Comparison of ENCODE assay signal across 8 mouse cellular contexts in genomic region chr8:105276292-105277120, GRCm38 (mm10). TPM values are rescaled to one million over a fixed set of nuclear protein-coding genes. Genes with fewer than 3 reads are reported as not detected.
A peak's percentile ranks its signal among the peaks of the same experiment; 100 is the strongest.
DNase-seq lines count a peak whose midpoint lies in the region; ATAC-seq lines count a peak whose summit lies in the region.

No protein-coding gene starts in this region.

- H3K4me2 ChIP-seq in embryonic facial prominence, embryonic 14.5 days (ENCODE audit: low read depth, low read length), result peak overlapping the region; percentile 75
- H3K4me2 ChIP-seq in heart, embryonic 16.5 days (ENCODE audit: low read depth, low read length), result peak overlapping the region; percentile 68
- peak overlapping the region; percentile 68 for H3K4me2 ChIP-seq in stomach, embryonic 16.5 days (ENCODE audit: low read depth, low read length)

- H3K9me3 ChIP-seq in embryonic facial prominence, embryonic 14.5 days (ENCODE audit: control insufficient read depth, low read length), result no peaks in the 10 kb centered on the region
- H3K9me3 ChIP-seq in heart, embryonic 16.5 days (replicated peaks; ENCODE audit: control insufficient read depth, low read length), result no peaks in the 10 kb centered on the region
- H3K9me3 ChIP-seq in megakaryocyte, embryonic 14.5 days, result peaks cover 3% of the 10 kb centered on the region; the same call in 1 of the 2 replicates
- no peaks in the 10 kb centered on the region for H3K9me3 ChIP-seq in stomach, embryonic 16.5 days (replicated peaks; ENCODE audit: control insufficient read depth, low read length)

- DNase-seq in urinary bladder, postnatal 14 days (ENCODE audit: low spot score), result peak; percentile 58
- no peak for DNase-seq in urinary bladder, adult 2 months (ENCODE audit: low spot score)
- peak; percentile 78 for DNase-seq in embryonic facial prominence, embryonic 14.5 days (ENCODE audit: low spot score)
- peak; percentile 71 to 74 for DNase-seq in kidney, postnatal 25 days
- DNase-seq in layer of hippocampus, adult 9-10 months (ENCODE audit: low spot score), result no peak

- peak; percentile 78 for ATAC-seq in embryonic facial prominence, embryonic 14.5 days (ENCODE audit: low read depth)
- ATAC-seq in heart, embryonic 16.5 days (replicated peaks; ENCODE audit: extremely low read depth, insufficient read depth, low FRiP score), result peak; percentile 49
- peak; percentile 68; the same call in 1 of the 2 replicates for ATAC-seq in stomach, embryonic 16.5 days (ENCODE audit: insufficient read depth, low FRiP score)

- H3K4me1 ChIP-seq in embryonic facial prominence, embryonic 14.5 days (ENCODE audit: control insufficient read depth, insufficient read depth, low read length), result peaks cover 21% of the 10 kb centered on the region
- peaks cover 8% of the 10 kb centered on the region for H3K4me1 ChIP-seq in heart, embryonic 16.5 days (ENCODE audit: control insufficient read depth, insufficient read depth, low read length)
- H3K4me1 ChIP-seq in megakaryocyte, embryonic 14.5 days, result peaks cover 47% of the 10 kb centered on the region
- H3K4me1 ChIP-seq in stomach, embryonic 16.5 days (ENCODE audit: control insufficient read depth, insufficient read depth, low read length), result peaks cover 16% of the 10 kb centered on the region

- H3K4me3 ChIP-seq in embryonic facial prominence, embryonic 14.5 days (ENCODE audit: low read depth, low read length), result peak overlapping the region; percentile 41
- H3K4me3 ChIP-seq in heart, embryonic 16.5 days (ENCODE audit: low read length), result peak overlapping the region; percentile 47
- peak overlapping the region; percentile 90 for H3K4me3 ChIP-seq in megakaryocyte, embryonic 14.5 days (replicated peaks)
- H3K4me3 ChIP-seq in stomach, embryonic 16.5 days (replicated peaks; ENCODE audit: low read length), result peak overlapping the region; percentile 47

- H3K27ac ChIP-seq in embryonic facial prominence, embryonic 14.5 days (replicated peaks; ENCODE audit: low read depth, low read length), result no peak overlapping the region
- H3K27ac ChIP-seq in heart, embryonic 16.5 days (ENCODE audit: low read length), result no peak overlapping the region
- H3K27ac ChIP-seq in stomach, embryonic 16.5 days (ENCODE audit: low read length), result no peak overlapping the region

- whole genome bisulfite sequencing in embryonic facial prominence, embryonic 14.5 days, result 2% methylated on average over 25 of the region's 30 CpGs
- WGBS in heart, embryonic 16.5 days, result 5% methylated on average over 30 of the region's 30 CpGs
- 4% methylated on average over 30 of the region's 30 CpGs for WGBS in stomach, embryonic 16.5 days

- H3K9ac ChIP-seq in embryonic facial prominence, embryonic 14.5 days (ENCODE audit: low read depth, low read length), result peak overlapping the region; percentile 61
- peak overlapping the region; percentile 63 for H3K9ac ChIP-seq in heart, embryonic 16.5 days (ENCODE audit: low read length)
- H3K9ac ChIP-seq in stomach, embryonic 16.5 days (ENCODE audit: low read length), result peak overlapping the region; percentile 60

- peaks cover 82% of the 10 kb centered on the region for H3K27me3 ChIP-seq in embryonic facial prominence, embryonic 14.5 days (replicated peaks; ENCODE audit: control insufficient read depth, insufficient read depth, low read length)
- peaks cover 63% of the 10 kb centered on the region for H3K27me3 ChIP-seq in heart, embryonic 16.5 days (ENCODE audit: control insufficient read depth, insufficient read depth, low read length)
- H3K27me3 ChIP-seq in megakaryocyte, embryonic 14.5 days (replicated peaks), result peaks cover 87% of the 10 kb centered on the region
- H3K27me3 ChIP-seq in stomach, embryonic 16.5 days (ENCODE audit: control insufficient read depth, insufficient read depth, low read length), result peaks cover 68% of the 10 kb centered on the region

- no peaks in the 10 kb centered on the region for H3K36me3 ChIP-seq in embryonic facial prominence, embryonic 14.5 days (ENCODE audit: control insufficient read depth, insufficient read depth, low read length)
- no peaks in the 10 kb centered on the region for H3K36me3 ChIP-seq in heart, embryonic 16.5 days (ENCODE audit: control insufficient read depth, insufficient read depth)
- H3K36me3 ChIP-seq in megakaryocyte, embryonic 14.5 days (replicated peaks; ENCODE audit: low read length), result peaks cover 3% of the 10 kb centered on the region
- H3K36me3 ChIP-seq in stomach, embryonic 16.5 days (ENCODE audit: control insufficient read depth, insufficient read depth, low read length), result no peaks in the 10 kb centered on the region

RNA-seq across cellular contexts. Expression of gene Nol3, which starts 0.6 kb away (rescaled TPM):
- polyA plus RNA-seq in urinary bladder, adult 2 months (2012; rRNA removed), result 2.8 and 4.0 TPM in 2 replicates
- 5.3 and 5.4 TPM in 2 replicates for polyA plus RNA-seq in embryonic facial prominence, embryonic 14.5 days (2014; fragmentation: Nextera tagmentation; extraction: Ambion mirVana)
- polyA plus RNA-seq in heart, embryonic 16.5 days (2015; fragmentation: Nextera tagmentation; extraction: Ambion mirVana), result 5.2 and 5.8 TPM in 2 replicates
- 0.41 TPM in 1 of 2 replicates, not detected in the other for polyA plus RNA-seq in megakaryocyte, embryonic 14.5 days (2012; ENCODE audit: insufficient read depth, low replicate concordance)
- polyA plus RNA-seq in stomach, embryonic 16.5 days (2015; fragmentation: Nextera tagmentation; extraction: Ambion mirVana), result 1.3 and 2.3 TPM in 2 replicates

RNA-seq across cellular contexts. Expression of gene Hsf4, which starts 6.9 kb away (rescaled TPM):
- polyA plus RNA-seq in urinary bladder, adult 2 months (2012; rRNA removed), result 4.8 TPM in 2 replicates
- polyA plus RNA-seq in embryonic facial prominence, embryonic 14.5 days (2014; fragmentation: Nextera tagmentation; extraction: Ambion mirVana), result 0.38 and 0.49 TPM in 2 replicates
- polyA plus RNA-seq in heart, embryonic 16.5 days (2015; fragmentation: Nextera tagmentation; extraction: Ambion mirVana), result 0.27 and 0.29 TPM in 2 replicates
- 0.73 TPM in 1 of 2 replicates, not detected in the other for polyA plus RNA-seq in megakaryocyte, embryonic 14.5 days (2012; ENCODE audit: insufficient read depth, low replicate concordance)
- not detected in 2 replicates for polyA plus RNA-seq in stomach, embryonic 16.5 days (2015; fragmentation: Nextera tagmentation; extraction: Ambion mirVana)

RNA-seq across cellular contexts. Expression of gene Fbxl8, which starts 12.1 kb away (rescaled TPM):
- polyA plus RNA-seq in urinary bladder, adult 2 months (2012; rRNA removed), result 9.1 and 9.5 TPM in 2 replicates
- 2.9 and 3.2 TPM in 2 replicates for polyA plus RNA-seq in embryonic facial prominence, embryonic 14.5 days (2014; fragmentation: Nextera tagmentation; extraction: Ambion mirVana)
- polyA plus RNA-seq in heart, embryonic 16.5 days (2015; fragmentation: Nextera tagmentation; extraction: Ambion mirVana), result 4.5 and 5.0 TPM in 2 replicates
- 6.2 and 8.9 TPM in 2 replicates for polyA plus RNA-seq in megakaryocyte, embryonic 14.5 days (2012; ENCODE audit: insufficient read depth, low replicate concordance)
- 3.4 and 4.7 TPM in 2 replicates for polyA plus RNA-seq in stomach, embryonic 16.5 days (2015; fragmentation: Nextera tagmentation; extraction: Ambion mirVana)

RNA-seq across cellular contexts. Expression of gene Tradd, which starts 12.1 kb away (rescaled TPM):
- 15.1 and 15.8 TPM in 2 replicates for polyA plus RNA-seq in urinary bladder, adult 2 months (2012; rRNA removed)
- polyA plus RNA-seq in embryonic facial prominence, embryonic 14.5 days (2014; fragmentation: Nextera tagmentation; extraction: Ambion mirVana), result 21.1 and 23.3 TPM in 2 replicates
- 20.3 and 25.4 TPM in 2 replicates for polyA plus RNA-seq in heart, embryonic 16.5 days (2015; fragmentation: Nextera tagmentation; extraction: Ambion mirVana)
- polyA plus RNA-seq in megakaryocyte, embryonic 14.5 days (2012; ENCODE audit: insufficient read depth, low replicate concordance), result 32.6 and 35.8 TPM in 2 replicates
- 32.9 and 36.1 TPM in 2 replicates for polyA plus RNA-seq in stomach, embryonic 16.5 days (2015; fragmentation: Nextera tagmentation; extraction: Ambion mirVana)

RNA-seq across cellular contexts. Expression of gene 4931428F04Rik, which starts 13.2 kb away (rescaled TPM):
- 2.7 and 2.9 TPM in 2 replicates for polyA plus RNA-seq in urinary bladder, adult 2 months (2012; rRNA removed)
- polyA plus RNA-seq in embryonic facial prominence, embryonic 14.5 days (2014; fragmentation: Nextera tagmentation; extraction: Ambion mirVana), result 8.1 and 10.6 TPM in 2 replicates
- 5.4 and 6.7 TPM in 2 replicates for polyA plus RNA-seq in heart, embryonic 16.5 days (2015; fragmentation: Nextera tagmentation; extraction: Ambion mirVana)
- 1.6 and 1.8 TPM in 2 replicates for polyA plus RNA-seq in megakaryocyte, embryonic 14.5 days (2012; ENCODE audit: insufficient read depth, low replicate concordance)
- 8.0 and 9.2 TPM in 2 replicates for polyA plus RNA-seq in stomach, embryonic 16.5 days (2015; fragmentation: Nextera tagmentation; extraction: Ambion mirVana)

Comparison
In these comparisons a context has a peak if more than half of its experiments do, and no peak if none do; other contexts are left out.
1. DNase-seq: peak in urinary bladder, postnatal 14 days (single experiment), embryonic facial prominence, embryonic 14.5 days (single experiment) and kidney, postnatal 25 days (2 of 2); none in urinary bladder, adult 2 months (single experiment) and layer of hippocampus, adult 9-10 months (single experiment).
2. Peak in every context shown above with its lines, with median percentiles within 50 percentile points of each other: ATAC-seq, H3K4me2 ChIP-seq, H3K4me3 ChIP-seq and H3K9ac ChIP-seq.